Mouse (Mus musculus): ENCODE measurements around the gene Pcsk5.

The Pcsk5 gene

DNA sequence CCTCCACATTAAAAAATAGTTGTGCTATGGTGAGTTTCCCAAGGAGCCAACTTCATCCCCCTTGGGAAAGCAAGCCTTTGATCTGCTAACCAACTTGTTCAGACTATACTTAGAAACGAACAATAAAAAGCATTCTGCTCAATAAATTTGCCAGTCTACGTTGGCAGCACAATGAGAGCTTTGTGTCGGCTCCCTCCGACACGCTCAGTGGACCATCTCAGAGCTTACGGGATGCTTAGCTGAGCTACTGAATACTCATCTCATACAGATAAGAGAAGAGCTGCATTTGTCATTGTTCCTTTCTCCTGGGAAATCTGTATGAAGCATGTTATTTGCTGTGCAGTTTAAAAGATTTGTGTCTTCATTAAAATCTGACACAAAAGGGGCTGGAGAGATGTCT is 451.0 kb downstream of the Pcsk5 start:
- DNase-seq: no peak

GRCm38 (mm10) chr19:17385426-17385825 is 452.0 kb downstream of the Pcsk5 start:
- DNase-seq: no peak

DNA sequence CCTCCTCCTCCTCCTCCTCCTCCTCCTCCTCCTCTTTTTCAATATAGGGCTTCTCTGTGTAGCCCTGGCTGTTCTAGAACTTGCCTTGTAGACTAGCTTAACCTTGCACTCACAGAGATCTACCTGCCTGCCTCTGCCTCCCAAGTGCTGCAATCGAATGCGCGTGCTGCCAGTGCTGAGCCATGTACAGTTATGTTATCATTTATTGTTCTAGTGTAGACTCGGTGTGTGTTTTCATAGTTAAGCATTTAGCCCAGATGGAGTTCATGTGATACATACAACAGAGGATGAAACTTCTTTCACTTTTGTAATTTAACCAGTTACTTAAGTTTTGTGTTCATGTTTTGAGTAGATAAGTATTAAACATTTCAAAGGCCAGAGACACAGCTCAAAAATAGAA is 452.4 kb downstream of the Pcsk5 start:
- no peak for DNase-seq

DNA sequence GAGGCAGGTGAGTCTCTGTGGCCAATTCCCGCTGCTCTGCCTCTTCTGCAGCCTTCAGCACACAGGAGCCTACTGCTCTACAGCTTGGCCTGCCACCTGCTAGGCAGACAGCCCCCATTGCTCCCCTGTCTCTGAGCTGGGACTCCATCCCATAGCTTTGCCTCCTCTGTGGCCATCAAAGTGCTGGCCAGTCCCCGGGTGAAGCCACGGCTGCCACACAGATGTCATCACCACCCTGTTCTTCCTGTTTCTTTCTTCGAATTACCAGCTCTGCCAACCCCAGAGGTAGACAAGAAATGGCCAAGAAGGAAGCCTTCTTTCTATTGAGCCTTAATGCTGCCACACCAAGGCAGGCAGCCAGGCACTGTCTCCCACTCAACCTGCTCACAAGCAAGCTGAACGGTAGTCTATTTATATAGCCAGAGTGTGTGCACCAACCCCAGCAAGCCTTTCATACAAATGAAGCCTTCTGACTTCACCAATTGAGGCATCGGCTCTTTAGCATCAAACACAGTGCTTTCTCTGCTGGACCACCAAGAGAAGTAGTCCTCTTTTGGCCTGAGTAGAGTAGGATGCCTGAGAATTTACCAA is 454.5 kb downstream of the Pcsk5 start:
- no peak for DNase-seq
